Mouse (Mus musculus) spleen, adult 2 months (tissue): ENCODE measurements at regions not wholly inside any gene's neighbourhood (a gene's known extent, or its start where the extent isn't known, plus 50 kb on each side); places are given as distances from the start of the nearest gene placed in this dataset.

Source experiments
- CTCF ChIP-seq: fragments of 200-500 bp; IDR thresholded peaks from 2 replicates; pipeline ENCODE4 v1.5.1; 2011; ENCODE audit warnings: mild to moderate bottlenecking, inconsistent platforms; ENCODE audit not compliant: insufficient read depth, insufficient read length, insufficient replicate concordance; ENCODE audit errors: extremely low read depth
- POLR2A ChIP-seq: fragments of 200-500 bp; IDR thresholded peaks from 2 replicates; pipeline ENCODE4 v1.6.1; 2011; ENCODE audit warnings: low read depth, low read length, inconsistent platforms

DNA sequence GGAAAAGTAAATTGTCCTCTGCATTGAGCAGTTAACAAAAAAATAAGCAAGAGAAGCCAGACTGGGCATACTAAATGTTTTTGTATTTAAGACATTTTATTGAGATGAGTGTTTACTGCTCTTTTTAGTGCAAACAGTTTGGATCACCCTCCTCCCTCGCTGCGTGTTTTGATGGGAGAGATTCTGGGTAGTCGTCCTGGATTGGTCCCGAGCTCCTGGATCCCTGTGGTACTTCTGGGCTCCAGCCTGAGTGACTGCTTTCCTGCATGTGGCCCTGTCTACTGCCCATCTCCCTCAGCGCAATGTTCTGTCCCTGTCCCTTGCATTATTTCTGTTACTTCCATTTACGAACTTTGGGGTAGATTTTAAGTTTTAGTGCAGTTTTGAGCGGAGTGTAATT lies 179.9 kb upstream of the Tle4 start:
- TF ChIP-seq POLR2A (no peak), CTCF (no peak)
